Mouse (Mus musculus): Measurements from ENCODE around the gene Mafk. TPM values are rescaled to one million over a fixed set of nuclear protein-coding genes. Genes with fewer than 3 reads are reported as not detected.

The Mafk gene
- total RNA-seq, 2 experiments from 2014 or later = 21.9 to 23.2 TPM

GRCm38 (mm10) chr5:139816445-139816844 is 25.1 kb downstream of the Mafk start:
- DNase-seq (ENCODE audit: low spot score in 2 of 2) = no peak

- no peak for DNase-seq (ENCODE audit: low spot score in 2 of 2)
Observed at GRCm38 (mm10) chr5:139817292-139817691, 26.0 kb downstream of the Mafk start.

- no peak for DNase-seq (ENCODE audit: low spot score in 2 of 2)
Observed at GRCm38 (mm10) chr5:139818056-139818455, 26.7 kb downstream of the Mafk start.

- no peak for DNase-seq (ENCODE audit: low spot score in 2 of 2)
Observed at GRCm38 (mm10) chr5:139818801-139819200, 27.5 kb downstream of the Mafk start.

- no peak for DNase-seq (ENCODE audit: low spot score in 2 of 2)
Observed at GRCm38 (mm10) chr5:139819538-139820181, 28.3 kb downstream of the Mafk start, which contains the start of gene Tmem184a. Tmem184a (minus strand) TSS chr5:139819917.

- no peak for DNase-seq (ENCODE audit: low spot score in 2 of 2)
Observed at GRCm38 (mm10) chr5:139821466-139822459, 30.4 kb downstream of the Mafk start.

GRCm38 (mm10) chr5:139824531-139824930 is 33.2 kb downstream of the Mafk start:
- no peak for DNase-seq (ENCODE audit: low spot score in 2 of 2)

- DNase-seq (ENCODE audit: low spot score in 2 of 2) = no peak
Observed at GRCm38 (mm10) chr5:139825947-139826346, 34.6 kb downstream of the Mafk start.

GRCm38 (mm10) chr5:139826357-139827055 is 35.2 kb downstream of the Mafk start, which contains the start of the genes Gm26938 and Psmg3:
Gm26938 (minus strand) TSS chr5:139826407.
Psmg3 (minus strand) TSS chr5:139826885.
- DNase-seq (ENCODE audit: low spot score in 2 of 2) = peak; percentile 85 to 87

- DNase-seq (ENCODE audit: low spot score in 2 of 2) = no peak
Observed at GRCm38 (mm10) chr5:139827593-139827992, 36.3 kb downstream of the Mafk start.

- no peak for DNase-seq (ENCODE audit: low spot score in 2 of 2)
Observed at GRCm38 (mm10) chr5:139829384-139829783, 38.1 kb downstream of the Mafk start.

- DNase-seq (ENCODE audit: low spot score in 2 of 2) = no peak
Observed at GRCm38 (mm10) chr5:139830734-139831133, 39.4 kb downstream of the Mafk start.

GRCm38 (mm10) chr5:139832125-139832524 is 40.8 kb downstream of the Mafk start:
- no peak for DNase-seq (ENCODE audit: low spot score in 2 of 2)

GRCm38 (mm10) chr5:139835706-139836105 is 44.4 kb downstream of the Mafk start:
- DNase-seq (ENCODE audit: low spot score in 2 of 2) = no peak

GRCm38 (mm10) chr5:139838476-139838892 is 47.2 kb downstream of the Mafk start:
- peak in 1 of 2 experiments; percentile 47 for DNase-seq (ENCODE audit: low spot score in 2 of 2)

GRCm38 (mm10) chr5:139839142-139839541 is 47.8 kb downstream of the Mafk start:
- no peak for DNase-seq (ENCODE audit: low spot score in 2 of 2)

- DNase-seq (ENCODE audit: low spot score in 2 of 2) = no peak
Observed at GRCm38 (mm10) chr5:139849626-139850320, 58.5 kb downstream of the Mafk start.

Data from adrenal gland, postnatal 4 days (tissue).